Mouse (Mus musculus) heart, postnatal 0 days (tissue): ENCODE data around the gene Ncstn.

Experiments used
- CTCF ChIP-seq: IDR thresholded peaks from 2 replicates; pipeline ENCODE4 v1.5.1; 2016; ENCODE audit warnings: antibody characterized with exemption, control low read depth, low read depth
- EP300 ChIP-seq: IDR thresholded peaks from 2 replicates; pipeline ENCODE4 v1.6.1; 2016; ENCODE audit warnings: antibody characterized with exemption, low read depth

- TF ChIP-seq CTCF (no peak), EP300 (no peak)
Measured at GRCm38 (mm10) chr1:172024140-172024895, 58.3 kb downstream of the Ncstn start.
